Mouse (Mus musculus): ENCODE measurements around the gene Prickle2. TPM values are rescaled to one million over a fixed set of nuclear protein-coding genes. Genes with fewer than 3 reads are reported as not detected.
A peak's percentile ranks its signal among the peaks of the same experiment; 100 is the strongest.

The Prickle2 gene
- polyA plus RNA-seq, 1 experiment from 2014 or later, result 7.0 TPM

- Histone ChIP-seq H3K27me3 (ENCODE audit: control insufficient read depth, insufficient read depth, low read length) (no peaks in the 10 kb centered on the region), H3K4me3 (ENCODE audit: low read depth, low read length) (no peak overlapping the region), H3K27ac (ENCODE audit: low read depth, low read length) (no peak overlapping the region), H3K36me3 (ENCODE audit: control insufficient read depth, insufficient read depth, low read length) (no peaks in the 10 kb centered on the region), H3K9ac (ENCODE audit: low read length) (no peak overlapping the region), H3K4me2 (ENCODE audit: low read depth) (no peak overlapping the region), H3K9me3 (ENCODE audit: control insufficient read depth, low read length) (no peaks in the 10 kb centered on the region), H3K4me1 (ENCODE audit: control insufficient read depth, insufficient read depth, low read length) (peaks cover 8% of the 10 kb centered on the region; the same call in 1 of the 2 replicates)
- 65% methylated on average over 1 of the region's 1 CpGs for WGBS
- ATAC-seq (ENCODE audit: insufficient read depth, low FRiP score, low TSS enrichment) (no peak), DNase-seq (ENCODE audit: low spot score) (no peak)
These were observed 56.9 kb downstream of the Prickle2 start for GRCm38 (mm10) chr6:92649063-92649462.

DNA sequence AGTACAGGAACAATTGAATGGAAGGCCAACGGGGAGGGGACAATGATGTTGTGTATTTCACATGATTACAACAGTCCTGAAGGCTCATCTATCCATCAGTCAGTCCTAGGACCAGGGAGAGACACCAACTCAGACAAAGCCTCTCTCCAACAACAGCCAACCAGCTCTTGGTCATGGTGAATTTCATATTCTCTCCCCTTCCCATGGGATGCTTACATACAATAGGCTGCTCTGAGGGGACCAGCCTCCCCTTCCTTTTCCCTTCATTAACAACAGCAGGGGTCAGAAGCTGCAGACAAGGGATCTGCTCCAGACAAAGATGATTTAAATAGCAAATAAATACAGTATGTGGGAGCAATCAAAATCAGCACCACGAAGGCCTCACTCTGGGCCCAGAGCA is 57.4 kb downstream of the Prickle2 start:
- DNase-seq (ENCODE audit: low spot score), result peak; percentile 24
- 26% methylated on average over 2 of the region's 2 CpGs for WGBS

DNA sequence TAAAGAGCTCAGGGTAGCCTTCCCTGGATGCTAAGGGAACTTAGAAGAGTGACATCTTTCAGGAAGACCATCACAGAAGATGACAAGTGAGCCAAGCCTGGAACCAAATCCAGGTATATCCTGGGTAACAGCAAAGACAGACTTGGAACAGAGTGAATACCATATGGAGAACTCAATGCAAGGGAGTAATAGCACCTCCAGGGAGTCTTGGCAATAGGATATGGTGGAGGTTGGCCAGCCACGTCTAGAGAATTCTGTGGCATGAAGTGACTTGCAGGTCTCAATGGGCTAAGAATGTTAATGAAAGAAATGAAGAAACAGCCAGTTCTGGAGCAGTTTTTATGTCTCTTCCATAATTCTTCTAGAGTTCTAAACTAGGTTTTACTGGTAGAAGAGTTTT is 63.0 kb downstream of the Prickle2 start:
- DNase-seq (ENCODE audit: low spot score) (no peak), ATAC-seq (ENCODE audit: insufficient read depth, low FRiP score, low TSS enrichment) (no peak)
- Histone ChIP-seq H3K4me1 (ENCODE audit: control insufficient read depth, insufficient read depth, low read length) (no peaks in the 10 kb centered on the region), H3K9ac (ENCODE audit: low read length) (no peak overlapping the region), H3K9me3 (ENCODE audit: control insufficient read depth, low read length) (no peaks in the 10 kb centered on the region), H3K36me3 (ENCODE audit: control insufficient read depth, insufficient read depth, low read length) (no peaks in the 10 kb centered on the region), H3K27me3 (ENCODE audit: control insufficient read depth, insufficient read depth, low read length) (no peaks in the 10 kb centered on the region), H3K4me3 (ENCODE audit: low read depth, low read length) (no peak overlapping the region), H3K27ac (ENCODE audit: low read depth, low read length) (no peak overlapping the region), H3K4me2 (ENCODE audit: low read depth) (no peak overlapping the region)
- WGBS, result 88% methylated on average over 1 of the region's 1 CpGs

More for the DNA sequence above, 57.4 kb downstream of the Prickle2 start:
- Histone ChIP-seq H3K4me3 (ENCODE audit: low read depth, low read length) (no peak overlapping the region), H3K4me2 (ENCODE audit: low read depth) (no peak overlapping the region), H3K27ac (ENCODE audit: low read depth, low read length) (no peak overlapping the region), H3K4me1 (ENCODE audit: control insufficient read depth, insufficient read depth, low read length) (peaks cover 8% of the 10 kb centered on the region; the same call in 1 of the 2 replicates), H3K36me3 (ENCODE audit: control insufficient read depth, insufficient read depth, low read length) (no peaks in the 10 kb centered on the region), H3K27me3 (ENCODE audit: control insufficient read depth, insufficient read depth, low read length) (no peaks in the 10 kb centered on the region), H3K9me3 (ENCODE audit: control insufficient read depth, low read length) (no peaks in the 10 kb centered on the region), H3K9ac (ENCODE audit: low read length) (no peak overlapping the region)
- ATAC-seq (ENCODE audit: insufficient read depth, low FRiP score, low TSS enrichment), result no peak

DNA sequence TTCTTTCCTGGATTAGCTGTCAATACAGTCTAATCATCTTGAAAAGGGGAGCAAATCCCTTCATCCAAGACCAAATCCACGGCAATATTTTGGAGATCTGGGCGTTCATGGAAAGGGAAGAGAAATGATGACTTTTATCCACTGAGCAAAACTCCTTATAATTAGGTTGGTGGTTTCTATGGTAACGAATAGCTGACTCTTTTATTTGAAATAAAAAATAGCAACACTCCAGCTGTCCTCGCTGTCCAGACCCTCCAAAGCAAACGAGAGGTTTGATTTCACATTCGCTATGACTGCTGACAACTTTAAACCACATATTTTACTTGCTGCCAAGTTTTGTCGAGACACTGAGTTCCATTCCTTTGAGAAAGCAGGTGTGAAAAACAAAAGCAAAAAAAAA is 64.0 kb downstream of the Prickle2 start:
- H3K27ac ChIP-seq (ENCODE audit: low read depth, low read length), result no peak overlapping the region
- no peak overlapping the region for H3K9ac ChIP-seq (ENCODE audit: low read length)
- 84% methylated on average over 7 of the region's 7 CpGs for WGBS
- H3K4me1 ChIP-seq (ENCODE audit: control insufficient read depth, insufficient read depth, low read length), result no peaks in the 10 kb centered on the region
- H3K9me3 ChIP-seq (ENCODE audit: control insufficient read depth, low read length), result no peaks in the 10 kb centered on the region
- no peak for DNase-seq (ENCODE audit: low spot score)
- no peaks in the 10 kb centered on the region for H3K27me3 ChIP-seq (ENCODE audit: control insufficient read depth, insufficient read depth, low read length)
- no peak overlapping the region for H3K4me3 ChIP-seq (ENCODE audit: low read depth, low read length)
- H3K36me3 ChIP-seq (ENCODE audit: control insufficient read depth, insufficient read depth, low read length), result no peaks in the 10 kb centered on the region
- no peak for ATAC-seq (ENCODE audit: insufficient read depth, low FRiP score, low TSS enrichment)
- no peak overlapping the region for H3K4me2 ChIP-seq (ENCODE audit: low read depth)

DNA sequence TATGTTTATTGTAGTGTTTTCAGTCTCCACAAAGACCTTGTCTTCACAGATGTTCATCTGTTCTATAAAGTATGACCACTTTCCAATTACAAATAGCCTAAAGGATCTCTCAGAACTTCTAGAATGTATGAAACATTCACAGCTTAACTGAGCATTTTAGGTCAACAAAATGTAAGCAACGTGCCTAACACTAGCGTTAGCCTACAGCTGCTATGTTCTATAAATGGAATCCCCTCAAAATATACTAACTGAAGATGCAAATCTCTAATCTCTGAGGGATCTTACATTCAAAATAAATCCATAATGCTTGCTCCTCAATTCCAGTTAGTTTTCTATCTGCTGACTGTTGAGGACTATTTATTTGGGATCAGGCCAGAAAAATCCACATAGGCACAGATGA is 65.1 kb downstream of the Prickle2 start:
- Histone ChIP-seq H3K9ac (ENCODE audit: low read length) (no peak overlapping the region), H3K4me1 (ENCODE audit: control insufficient read depth, insufficient read depth, low read length) (no peaks in the 10 kb centered on the region), H3K4me3 (ENCODE audit: low read depth, low read length) (no peak overlapping the region), H3K36me3 (ENCODE audit: control insufficient read depth, insufficient read depth, low read length) (no peaks in the 10 kb centered on the region), H3K27ac (ENCODE audit: low read depth, low read length) (no peak overlapping the region), H3K4me2 (ENCODE audit: low read depth) (no peak overlapping the region), H3K27me3 (ENCODE audit: control insufficient read depth, insufficient read depth, low read length) (no peaks in the 10 kb centered on the region), H3K9me3 (ENCODE audit: control insufficient read depth, low read length) (no peaks in the 10 kb centered on the region)
- WGBS, result 90% methylated on average over 2 of the region's 2 CpGs
- DNase-seq (ENCODE audit: low spot score) (no peak), ATAC-seq (ENCODE audit: insufficient read depth, low FRiP score, low TSS enrichment) (no peak)

DNA sequence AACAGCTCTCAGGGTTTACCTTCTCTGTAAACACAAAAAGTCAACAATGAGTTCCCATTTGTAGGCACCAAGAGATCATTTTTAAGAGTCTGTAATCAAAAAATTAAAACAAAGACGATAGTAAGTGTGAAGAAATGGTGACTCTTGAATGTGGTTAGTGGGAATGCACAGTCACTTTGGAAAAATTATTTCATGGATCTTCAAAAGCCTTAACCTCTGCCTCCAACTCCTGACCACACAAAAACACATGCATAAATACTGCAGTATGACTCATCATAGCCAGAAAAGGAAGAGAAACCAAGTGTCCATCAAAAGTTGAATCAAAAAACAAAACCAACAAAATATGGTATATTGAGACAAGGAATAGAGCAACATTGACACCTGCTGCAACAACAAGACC is 69.5 kb downstream of the Prickle2 start:
- DNase-seq (ENCODE audit: low spot score), result no peak
- Histone ChIP-seq H3K27me3 (ENCODE audit: control insufficient read depth, insufficient read depth, low read length) (no peaks in the 10 kb centered on the region), H3K4me1 (ENCODE audit: control insufficient read depth, insufficient read depth, low read length) (no peaks in the 10 kb centered on the region), H3K27ac (ENCODE audit: low read depth, low read length) (no peak overlapping the region), H3K9ac (ENCODE audit: low read length) (no peak overlapping the region), H3K9me3 (ENCODE audit: control insufficient read depth, low read length) (no peaks in the 10 kb centered on the region), H3K36me3 (ENCODE audit: control insufficient read depth, insufficient read depth, low read length) (no peaks in the 10 kb centered on the region), H3K4me2 (ENCODE audit: low read depth) (no peak overlapping the region), H3K4me3 (ENCODE audit: low read depth, low read length) (no peak overlapping the region)
- no peak for ATAC-seq (ENCODE audit: insufficient read depth, low FRiP score, low TSS enrichment)
- whole genome bisulfite sequencing, result 88% methylated on average over 1 of the region's 1 CpGs

- Histone ChIP-seq H3K9ac (ENCODE audit: low read length) (no peak overlapping the region), H3K4me3 (ENCODE audit: low read depth, low read length) (no peak overlapping the region), H3K27ac (ENCODE audit: low read depth, low read length) (no peak overlapping the region), H3K27me3 (ENCODE audit: control insufficient read depth, insufficient read depth, low read length) (no peaks in the 10 kb centered on the region), H3K4me1 (ENCODE audit: control insufficient read depth, insufficient read depth, low read length) (no peaks in the 10 kb centered on the region), H3K4me2 (ENCODE audit: low read depth) (no peak overlapping the region), H3K36me3 (ENCODE audit: control insufficient read depth, insufficient read depth, low read length) (no peaks in the 10 kb centered on the region), H3K9me3 (ENCODE audit: control insufficient read depth, low read length) (no peaks in the 10 kb centered on the region)
- 79% methylated on average over 6 of the region's 6 CpGs for WGBS
- DNase-seq (ENCODE audit: low spot score) (no peak), ATAC-seq (ENCODE audit: insufficient read depth, low FRiP score, low TSS enrichment) (no peak)
These were observed 71.0 kb downstream of the Prickle2 start for GRCm38 (mm10) chr6:92634876-92635468.

- Histone ChIP-seq H3K9ac (ENCODE audit: low read length) (no peak overlapping the region), H3K4me2 (ENCODE audit: low read depth) (no peak overlapping the region), H3K4me3 (ENCODE audit: low read depth, low read length) (no peak overlapping the region), H3K36me3 (ENCODE audit: control insufficient read depth, insufficient read depth, low read length) (no peaks in the 10 kb centered on the region), H3K9me3 (ENCODE audit: control insufficient read depth, low read length) (no peaks in the 10 kb centered on the region), H3K4me1 (ENCODE audit: control insufficient read depth, insufficient read depth, low read length) (no peaks in the 10 kb centered on the region), H3K27me3 (ENCODE audit: control insufficient read depth, insufficient read depth, low read length) (no peaks in the 10 kb centered on the region), H3K27ac (ENCODE audit: low read depth, low read length) (no peak overlapping the region)
- DNase-seq (ENCODE audit: low spot score) (no peak), ATAC-seq (ENCODE audit: insufficient read depth, low FRiP score, low TSS enrichment) (no peak)
- 97% methylated on average over 2 of the region's 2 CpGs for WGBS
These were observed 75.0 kb downstream of the Prickle2 start for GRCm38 (mm10) chr6:92630991-92631390.

DNA sequence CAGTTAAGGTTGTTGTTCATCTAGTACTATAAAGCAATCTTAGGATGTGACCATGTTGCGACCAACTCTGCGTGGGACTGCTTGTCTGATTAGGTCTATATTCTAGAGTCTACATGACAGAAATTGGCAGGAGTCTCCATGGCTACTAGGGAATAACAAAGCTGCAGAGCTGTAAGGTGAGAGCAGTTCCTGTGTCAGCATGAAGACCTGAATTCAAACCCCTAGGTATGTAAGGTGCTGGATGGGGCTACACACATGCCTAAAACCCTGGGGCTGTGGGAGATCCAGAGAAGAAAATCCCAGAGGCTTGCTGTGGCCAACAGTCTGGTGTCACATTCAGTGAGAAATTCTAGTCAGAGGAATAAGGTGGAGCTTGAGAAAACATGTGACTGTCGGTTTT is 78.2 kb downstream of the Prickle2 start:
- Histone ChIP-seq H3K9me3 (ENCODE audit: control insufficient read depth, low read length) (no peaks in the 10 kb centered on the region), H3K4me3 (ENCODE audit: low read depth, low read length) (no peak overlapping the region), H3K9ac (ENCODE audit: low read length) (no peak overlapping the region), H3K4me1 (ENCODE audit: control insufficient read depth, insufficient read depth, low read length) (no peaks in the 10 kb centered on the region), H3K27me3 (ENCODE audit: control insufficient read depth, insufficient read depth, low read length) (no peaks in the 10 kb centered on the region), H3K36me3 (ENCODE audit: control insufficient read depth, insufficient read depth, low read length) (no peaks in the 10 kb centered on the region), H3K27ac (ENCODE audit: low read depth, low read length) (no peak overlapping the region), H3K4me2 (ENCODE audit: low read depth) (no peak overlapping the region)
- ATAC-seq (ENCODE audit: insufficient read depth, low FRiP score, low TSS enrichment) (no peak), DNase-seq (ENCODE audit: low spot score) (no peak)
- WGBS, result 89% methylated on average over 3 of the region's 3 CpGs

Data from neural tube, embryonic 11.5 days (tissue).